Mouse (Mus musculus) cerebellum, adult 2 months (tissue): Measurements from ENCODE around the gene Cd2bp2.

Experiments
- CTCF ChIP-seq: fragments of 200-500 bp; IDR thresholded peaks from 2 replicates; pipeline ENCODE4 v1.5.1; 2011; ENCODE audit warnings: low read depth, mild to moderate bottlenecking, control low read depth, low read length, moderate library complexity, borderline replicate concordance; ENCODE audit not compliant: insufficient read depth
- POLR2A ChIP-seq: fragments of 200-500 bp; IDR thresholded peaks from 2 replicates; pipeline ENCODE4 v1.6.1; 2011; ENCODE audit warnings: low read length, control low read depth, borderline replicate concordance; ENCODE audit not compliant: insufficient read depth

- TF ChIP-seq CTCF (no peak), POLR2A (no peak)
Observed at GRCm38 (mm10) chr7:127231376-127231775, 35.5 kb upstream of the Cd2bp2 start.
